Mouse (Mus musculus): ENCODE measurements at regions not wholly inside any gene's neighbourhood (a gene's known extent, or its start where the extent isn't known, plus 50 kb on each side); places are given as distances from the start of the nearest gene placed in this dataset.

DNA sequence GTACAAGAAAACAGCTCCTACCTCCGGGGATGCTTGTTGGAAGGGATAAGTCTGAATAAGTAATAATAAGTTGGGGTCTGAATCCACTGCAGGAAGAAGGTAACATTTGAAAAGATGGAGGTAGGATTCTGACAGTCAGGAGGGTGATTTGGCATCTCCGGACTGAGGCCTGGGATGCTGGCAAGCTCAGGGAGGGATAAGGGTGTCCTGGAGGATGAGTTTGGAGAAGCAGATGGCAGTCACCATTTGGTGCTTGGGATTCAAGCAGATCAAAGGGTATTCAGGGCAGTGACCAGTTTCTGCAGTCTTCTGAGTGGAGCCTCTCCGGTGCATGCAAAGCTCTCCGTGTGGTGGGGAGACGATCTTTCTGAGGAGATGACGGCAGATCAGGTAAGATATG, 62.9 kb upstream of the Gm2310 start:
- no peak for DNase-seq (ENCODE audit: low spot score in 2 of 2)

DNA sequence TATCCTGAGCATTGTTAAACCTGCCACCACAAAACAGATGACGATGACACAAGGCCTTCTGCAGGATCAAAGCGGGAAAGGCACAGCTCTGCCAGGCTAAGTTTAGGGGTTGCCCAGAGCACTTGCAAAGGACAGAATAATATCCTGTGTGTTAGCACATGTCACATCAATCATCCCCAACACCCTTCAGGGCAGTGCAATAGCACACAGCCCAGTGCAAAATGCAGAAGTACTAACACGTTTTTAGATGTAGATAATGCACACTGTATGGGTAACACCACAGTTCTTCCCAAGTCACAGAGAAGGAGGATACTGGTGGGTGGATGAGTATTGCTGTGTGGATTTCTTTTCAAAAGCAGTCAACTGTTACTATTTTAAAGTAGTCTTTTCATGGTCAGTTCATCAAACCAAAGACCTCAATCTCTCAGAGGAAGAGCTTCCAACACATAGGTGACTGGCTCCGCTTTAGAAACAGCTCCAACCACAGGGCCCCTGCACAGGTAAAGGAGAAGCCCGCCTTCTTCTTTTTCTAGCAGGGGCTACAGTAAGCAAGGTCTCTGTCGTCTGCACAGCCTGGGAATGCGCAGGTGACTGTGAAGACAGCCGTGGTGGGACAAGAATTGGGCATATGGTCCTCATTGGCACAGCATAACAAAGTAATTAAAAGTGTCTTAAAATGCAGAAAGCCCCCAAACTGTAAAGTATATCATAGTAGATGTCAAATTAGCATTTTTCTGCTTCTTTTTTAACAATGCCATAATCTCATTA, 61.6 kb upstream of the Gm2310 start:
- DNase-seq (ENCODE audit: low spot score in 2 of 2) = no peak

DNA sequence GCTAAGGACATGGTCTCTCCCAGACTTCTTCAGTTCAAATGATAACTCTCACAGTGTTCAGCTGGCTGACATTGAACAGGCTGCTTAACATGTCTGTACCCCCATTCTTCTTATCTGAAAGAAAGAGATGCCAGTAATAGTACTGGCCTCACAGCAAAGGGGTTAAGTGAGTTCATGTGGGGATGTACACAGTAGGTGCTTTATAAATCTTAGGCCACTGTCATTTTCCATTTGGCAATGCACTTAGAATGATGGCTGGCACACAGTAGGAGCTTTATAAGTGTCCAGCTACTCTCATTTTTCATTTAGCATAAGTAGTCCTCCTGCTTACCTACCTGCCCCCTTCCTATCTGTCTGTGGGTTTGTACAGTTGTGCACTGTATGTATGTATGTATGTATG, 60.3 kb upstream of the Gm2310 start:
- no peak for DNase-seq (ENCODE audit: low spot score in 2 of 2)

GRCm38 (mm10) chr15:8577480-8577881, 57.7 kb upstream of the Gm2310 start:
- peak; percentile 39 to 51 for DNase-seq (ENCODE audit: low spot score in 2 of 2)

DNA sequence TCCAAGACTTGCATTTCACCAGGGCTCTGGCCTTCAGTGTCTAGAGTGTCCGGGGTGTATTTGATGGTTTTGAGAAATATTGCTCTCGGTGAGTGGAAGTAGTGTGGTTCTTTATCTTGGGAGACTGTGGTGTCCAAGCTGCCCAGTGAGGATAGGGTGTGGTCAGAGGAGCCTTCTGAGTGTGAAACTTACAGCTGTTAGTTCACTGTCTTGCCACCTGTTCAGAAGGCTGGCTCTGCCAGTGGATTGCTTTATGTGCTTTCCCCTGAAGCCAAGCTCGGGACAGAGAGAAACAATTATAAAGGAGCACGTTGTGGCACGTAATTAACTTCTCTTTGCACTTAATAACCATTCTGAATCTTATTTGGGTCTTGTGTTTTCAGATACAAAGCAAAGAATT, 57.2 kb upstream of the Gm2310 start:
- DNase-seq (ENCODE audit: low spot score in 2 of 2) = no peak

GRCm38 (mm10) chr15:8569617-8570016, 49.9 kb upstream of the Gm2310 start:
- peak; percentile 23 to 37 for DNase-seq (ENCODE audit: low spot score in 2 of 2)

Data from spleen, postnatal 36 days (tissue).